Mouse (Mus musculus): Measurements from ENCODE around the gene Gm7682.
"Not testable (repeated sequence)": the region's sequence is repeated elsewhere in the genome, so short reads cannot be mapped to it uniquely, and the experiment has no call there.

The Gm7682 gene

GRCm38 (mm10) chr5:94445484-94445883, at the start of gene Gm7682:
Gene Gm7682 (plus strand): TSS chr5:94445784.
- not testable (repeated sequence) for DNase-seq
